Mouse (Mus musculus): ENCODE measurements at regions not wholly inside any gene's neighbourhood (a gene's known extent, or its start where the extent isn't known, plus 50 kb on each side); places are given as distances from the start of the nearest gene placed in this dataset.

DNA sequence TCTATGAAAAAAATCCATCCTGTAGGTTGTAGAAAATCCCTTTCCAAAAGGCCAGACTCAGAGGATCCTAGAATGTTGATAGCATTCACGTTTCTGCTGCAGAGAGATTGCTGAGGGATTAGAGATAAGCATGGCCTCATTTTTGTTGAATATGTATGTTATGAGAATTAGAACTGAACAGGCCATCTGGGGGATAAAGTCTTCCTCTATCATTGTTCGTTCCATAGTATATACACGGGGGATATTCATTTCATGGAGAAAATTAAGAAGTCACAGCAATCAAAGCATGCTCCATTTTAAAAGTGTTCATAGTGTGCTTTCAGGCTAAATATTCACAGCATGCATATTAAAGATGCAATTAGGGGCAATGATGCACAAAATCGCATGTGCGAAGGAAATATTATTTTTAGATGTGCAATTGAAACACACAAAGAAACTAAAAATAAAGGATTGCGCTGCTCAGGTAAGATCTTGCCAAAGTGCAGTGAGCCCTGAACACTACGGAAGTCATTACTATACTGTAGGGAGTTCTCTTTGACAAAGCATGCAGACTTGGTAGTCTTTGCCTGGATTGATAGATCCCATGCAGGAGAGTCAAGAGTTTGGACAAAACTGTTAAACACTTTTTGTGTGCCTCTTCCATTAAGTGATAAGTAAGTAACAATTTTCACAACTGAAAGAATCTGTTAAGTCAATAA is 511.5 kb downstream of the Phf3 start:
- no peak for DNase-seq
- intact Hi-C loops (cut with DNase I), result no loop called here

DNA sequence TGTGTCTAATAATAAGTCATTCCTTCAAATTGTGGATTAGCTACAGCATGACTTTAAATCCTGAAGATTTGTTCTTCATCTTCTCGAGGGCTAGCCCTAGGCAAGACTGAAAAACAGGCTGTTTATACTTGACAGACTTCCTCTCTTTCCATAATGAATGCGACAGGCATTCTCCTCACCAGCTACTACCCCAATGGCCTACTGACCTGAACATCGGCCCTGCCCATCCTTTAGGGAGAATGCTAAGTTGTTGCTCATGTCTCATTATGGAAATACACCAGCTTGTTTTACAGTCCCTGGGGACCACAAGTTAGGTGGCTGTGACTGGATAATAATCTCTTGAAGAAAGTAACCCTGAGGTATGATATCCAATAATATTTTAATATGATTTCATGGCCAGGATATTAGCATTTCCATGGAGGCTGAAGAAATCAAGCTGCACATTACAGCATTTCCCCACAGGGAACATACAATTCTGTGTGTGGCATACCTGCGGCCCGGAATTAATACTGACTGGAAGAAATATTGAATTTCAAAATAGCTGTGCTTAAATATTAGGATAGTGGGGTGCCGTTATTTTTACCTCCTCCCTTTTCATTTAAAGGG is 553.0 kb downstream of the Phf3 start:
- intact Hi-C loops (cut with DNase I), result loop anchor here (1.0 kb wide), 1 partner anchor 46 kb away; no protein-coding TSS in a partner anchor
- DNase-seq, result no peak

DNA sequence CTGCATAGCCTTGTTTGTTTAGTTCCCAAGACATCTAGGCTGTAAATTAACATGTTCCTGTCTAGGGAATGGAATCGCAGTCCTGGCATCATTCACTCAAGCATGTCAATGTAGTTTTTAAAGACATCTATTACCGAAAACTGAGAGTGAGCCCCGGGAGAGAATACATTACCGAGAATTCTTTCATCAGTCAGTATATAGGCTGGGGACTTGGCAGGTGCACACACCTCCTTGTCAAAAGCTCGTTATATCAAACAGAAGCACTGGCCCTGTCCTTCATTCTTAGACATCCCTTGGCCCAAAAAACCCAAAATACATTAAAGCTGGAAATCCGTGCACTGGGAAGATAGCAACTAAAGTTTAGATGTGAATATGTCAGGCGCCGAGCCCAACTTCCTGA is 555.5 kb downstream of the Phf3 start:
- intact Hi-C loops (cut with DNase I), result no loop called here
- no peak for DNase-seq

DNA sequence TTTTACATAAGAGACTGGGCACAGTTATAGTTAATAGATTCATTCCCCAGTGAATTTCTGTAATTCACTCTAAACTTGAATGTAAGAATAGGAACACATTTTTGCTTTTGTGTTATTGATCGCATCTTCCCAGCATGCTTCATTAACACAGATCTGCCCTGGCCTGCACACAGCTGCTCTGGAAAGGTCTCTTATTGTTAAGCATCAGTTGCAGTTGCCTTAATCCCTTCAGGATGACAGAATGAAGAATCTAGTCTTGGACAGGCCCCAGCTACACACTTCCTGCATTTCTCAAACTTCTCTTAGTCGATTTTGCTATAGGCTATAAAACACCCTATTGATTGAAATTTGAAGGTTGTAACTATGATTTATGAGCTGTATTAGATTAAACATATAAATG is 584.6 kb downstream of the Phf3 start:
- intact Hi-C loops (cut with DNase I), result no loop called here
- no peak for DNase-seq

DNA sequence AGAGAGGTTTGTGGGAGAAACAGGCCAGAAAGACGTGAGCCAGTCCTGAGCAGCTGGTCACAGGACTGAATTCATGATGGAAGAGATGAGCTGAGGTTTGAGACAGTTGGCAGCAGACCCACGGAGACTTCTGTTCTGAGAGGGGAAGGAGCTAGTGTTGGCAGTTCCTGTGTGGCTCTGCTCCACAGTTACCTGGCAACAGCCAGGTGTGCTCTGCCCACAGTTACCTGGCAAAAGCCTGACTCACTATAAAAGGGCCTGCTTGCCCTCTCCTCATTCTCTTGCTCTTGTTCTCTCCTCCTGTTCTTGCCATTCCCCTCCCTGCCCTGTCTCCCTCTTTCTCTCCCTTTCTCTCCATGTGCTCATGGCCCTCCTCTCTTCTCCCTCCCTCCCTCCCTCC is 611.3 kb downstream of the Phf3 start:
- DNase-seq, result no peak
- intact Hi-C loops (cut with DNase I), result no loop called here

DNA sequence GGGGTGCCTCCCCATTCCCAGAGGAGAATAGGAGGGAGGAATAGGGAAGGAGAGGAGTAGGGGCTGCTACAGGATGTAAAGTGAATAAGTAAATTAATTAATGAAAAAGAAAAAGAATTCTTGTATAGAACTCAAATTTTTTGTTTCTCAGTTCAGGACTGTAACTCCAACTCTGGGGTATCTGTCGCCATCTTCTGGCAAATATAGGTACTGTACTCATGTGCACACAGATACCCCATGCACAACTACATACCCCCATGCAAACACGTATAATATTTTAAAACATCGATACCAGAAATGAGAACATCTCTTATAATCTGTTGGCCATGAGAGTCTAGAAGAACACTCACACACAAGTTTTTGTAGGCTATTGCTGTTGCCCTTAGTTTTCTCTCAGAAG is 614.2 kb downstream of the Phf3 start:
- DNase-seq, result no peak
- intact Hi-C loops (cut with DNase I), result no loop called here

DNA sequence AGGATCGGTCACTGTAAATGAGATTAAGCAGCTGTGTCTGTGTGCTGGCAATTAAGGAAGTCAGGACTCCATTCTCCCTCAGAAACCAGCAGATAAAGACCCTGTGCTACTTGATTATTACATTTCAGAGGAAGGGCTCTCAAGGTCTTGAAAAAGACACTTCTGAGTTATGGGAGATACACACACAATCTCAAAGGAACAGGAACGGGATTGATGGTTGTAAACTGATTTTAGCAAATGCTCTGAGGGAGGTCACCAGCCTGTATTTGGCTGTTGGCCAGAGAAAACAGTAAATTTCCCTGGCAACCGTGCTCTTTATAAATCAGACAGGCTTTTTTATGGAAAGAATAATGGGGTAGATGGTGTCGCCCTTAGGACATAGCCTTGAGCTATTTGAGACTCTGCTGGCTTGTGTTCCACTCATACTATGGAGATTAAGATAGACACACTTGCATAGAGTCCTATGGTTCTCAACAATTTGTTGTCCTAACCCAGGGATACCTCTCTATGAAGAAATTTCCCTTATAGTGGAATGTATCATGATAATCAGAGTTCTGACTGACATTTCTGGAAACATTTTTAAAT is 656.9 kb downstream of the Phf3 start:
- intact Hi-C loops (cut with DNase I), result no loop called here
- no peak for DNase-seq

DNA sequence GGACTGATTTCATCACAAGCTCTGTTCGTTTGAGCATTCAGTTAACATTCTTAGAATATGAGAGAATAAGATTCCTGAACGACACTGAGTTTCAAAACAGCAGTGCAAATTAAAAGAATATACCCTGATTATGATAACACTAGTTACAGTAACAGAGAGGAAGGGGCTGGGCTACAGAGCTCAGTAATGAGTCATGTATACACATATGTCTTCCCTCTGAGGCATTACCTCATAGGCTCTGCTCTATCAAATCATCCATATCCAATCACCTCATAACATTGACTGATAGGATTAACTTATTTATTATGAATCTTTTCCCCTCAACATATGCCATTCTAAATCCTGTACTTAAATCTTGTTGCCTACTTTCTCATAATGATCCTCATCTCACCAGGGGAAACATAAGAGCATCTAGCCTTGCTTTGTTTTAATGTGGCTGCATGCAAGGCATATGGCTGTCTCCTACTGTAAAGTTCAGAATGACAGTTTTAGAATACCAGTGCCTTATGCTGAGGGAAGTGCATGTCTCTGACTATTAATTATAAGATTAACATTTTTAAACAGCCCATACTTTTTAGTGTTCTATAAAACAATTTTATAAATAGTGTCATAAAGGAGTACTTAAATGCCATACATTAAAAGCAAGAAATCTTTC is 669.0 kb downstream of the Phf3 start:
- DNase-seq, result no peak
- intact Hi-C loops (cut with DNase I), result no loop called here

DNA sequence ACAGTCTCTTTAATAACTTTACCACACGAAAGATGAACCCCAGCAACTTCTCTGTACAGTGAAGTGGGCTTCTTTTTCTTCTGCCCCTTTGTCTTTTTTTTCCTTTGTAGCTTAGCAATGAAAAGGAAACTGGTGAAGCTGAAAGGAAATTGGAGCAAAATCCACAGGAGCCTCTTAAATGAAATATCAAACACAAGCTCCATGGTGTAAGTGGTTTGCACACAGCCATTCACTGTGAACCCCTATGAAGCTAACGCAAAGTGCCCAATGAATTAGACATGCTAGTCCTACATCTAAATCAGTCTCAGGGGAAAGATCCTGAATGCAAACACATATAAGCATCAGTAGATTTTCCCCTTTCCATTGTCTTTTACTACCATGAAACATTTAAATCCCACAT is 697.5 kb downstream of the Phf3 start:
- intact Hi-C loops (cut with DNase I), result no loop called here
- DNase-seq, result no peak

DNA sequence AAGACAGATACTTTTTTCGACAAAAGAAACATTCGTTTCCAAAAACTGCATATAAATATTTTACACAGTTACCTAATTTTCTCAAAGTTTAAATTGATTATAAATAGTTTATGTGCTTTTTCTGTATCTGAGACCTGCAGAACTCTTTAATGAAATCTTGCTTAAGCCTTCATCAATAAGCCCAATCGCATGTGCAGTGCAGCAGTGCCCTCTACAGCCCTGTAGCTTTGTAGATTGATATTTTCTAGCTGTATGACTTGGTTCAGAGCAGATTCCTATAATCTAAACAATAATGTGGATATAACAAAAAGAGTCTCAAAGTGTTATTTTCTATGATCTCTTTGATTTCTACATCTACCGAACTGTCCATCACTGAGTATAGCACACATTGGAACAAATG is 728.7 kb downstream of the Phf3 start:
- no peak for DNase-seq
- intact Hi-C loops (cut with DNase I), result no loop called here

DNA sequence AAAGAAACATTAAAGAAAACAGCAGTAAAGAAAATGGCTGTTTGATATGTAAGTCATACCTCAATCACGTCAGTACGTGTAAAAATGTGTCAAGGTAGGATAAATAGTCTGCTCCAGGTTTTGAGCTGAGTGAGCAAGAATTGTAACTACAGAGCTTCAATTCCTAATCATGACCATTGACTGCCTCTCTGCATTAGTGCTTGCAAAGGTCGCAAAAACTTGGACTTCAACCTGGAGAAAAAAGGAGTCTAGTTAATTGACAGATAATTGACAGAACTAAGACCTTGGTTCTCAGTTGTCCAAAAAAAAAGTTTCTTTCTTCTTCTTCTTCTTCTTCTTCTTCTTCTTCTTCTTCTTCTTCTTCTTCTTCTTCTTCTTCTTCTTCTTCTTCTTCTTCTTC is 759.5 kb downstream of the Phf3 start:
- DNase-seq, result no peak
- intact Hi-C loops (cut with DNase I), result no loop called here

Small RNA genes in the stretch of these regions (microRNA-seq; reads per million reads assigned to microRNA genes)
- 0 reads per million in 2 experiments for gene Gm27430
